Mouse (Mus musculus) B cell, adult (primary cell): ENCODE measurements around the gene BC049762. TPM values are rescaled to one million over a fixed set of nuclear protein-coding genes. Genes with fewer than 3 reads are reported as not detected.

ENCODE experiments used
- total RNA-seq: library from RNA; stranded (reverse); gene quantifications from 4 replicates; pipeline ENCODE4 v1.2.4, GENCODE M21; 2023; ENCODE audit not compliant: inconsistent age

The BC049762 gene
- total RNA-seq, result not detected in 4 replicates

DNA sequence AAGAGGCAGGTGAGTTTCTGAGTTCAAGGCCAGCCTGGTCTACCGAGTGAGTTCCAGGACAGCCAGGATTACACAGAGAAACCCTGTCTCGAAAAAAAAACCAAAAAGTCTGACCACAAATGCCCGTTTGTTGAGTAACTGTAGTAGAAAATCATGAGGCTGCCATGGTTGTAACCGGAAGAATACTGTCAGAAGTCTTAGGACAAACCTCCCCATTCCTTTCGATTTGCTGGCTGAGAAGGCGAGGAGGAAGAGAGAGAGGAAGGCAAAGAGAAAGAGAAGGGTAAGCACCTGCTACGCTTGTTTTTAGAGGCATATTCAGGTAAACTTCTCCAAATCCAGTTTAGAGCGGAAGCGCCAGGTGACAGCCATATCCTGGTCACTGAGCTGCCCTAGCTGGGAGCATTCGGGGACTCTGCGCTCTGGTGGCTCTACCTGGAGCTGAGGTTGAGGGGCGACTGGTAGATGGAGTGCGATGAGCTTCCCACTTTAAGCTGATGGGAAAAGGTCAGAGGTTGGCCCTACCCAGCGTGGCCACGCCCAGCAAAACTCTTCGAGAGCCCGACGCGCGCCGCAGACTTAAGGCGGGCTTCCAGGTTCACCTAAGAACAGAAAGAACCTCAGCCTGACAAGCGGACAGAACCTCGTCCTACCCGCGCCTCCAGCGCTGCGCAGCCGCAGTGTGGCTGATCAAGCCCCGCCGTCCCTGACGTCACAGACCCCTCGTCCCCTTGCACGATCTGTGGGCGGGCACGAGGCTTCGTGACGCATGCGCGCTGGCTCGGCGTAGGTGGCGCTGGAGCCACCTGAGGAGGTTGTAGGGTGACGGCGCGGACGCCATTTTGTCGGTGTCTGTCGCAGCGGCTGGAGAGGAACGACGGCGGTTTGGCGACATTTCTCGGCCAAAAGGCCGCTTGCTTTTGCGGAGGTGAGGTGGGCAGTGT, at the start of gene BC049762:
Gene BC049762 (minus strand): TSS at position 705 of the 944 bp plus-strand sequence.

DNA sequence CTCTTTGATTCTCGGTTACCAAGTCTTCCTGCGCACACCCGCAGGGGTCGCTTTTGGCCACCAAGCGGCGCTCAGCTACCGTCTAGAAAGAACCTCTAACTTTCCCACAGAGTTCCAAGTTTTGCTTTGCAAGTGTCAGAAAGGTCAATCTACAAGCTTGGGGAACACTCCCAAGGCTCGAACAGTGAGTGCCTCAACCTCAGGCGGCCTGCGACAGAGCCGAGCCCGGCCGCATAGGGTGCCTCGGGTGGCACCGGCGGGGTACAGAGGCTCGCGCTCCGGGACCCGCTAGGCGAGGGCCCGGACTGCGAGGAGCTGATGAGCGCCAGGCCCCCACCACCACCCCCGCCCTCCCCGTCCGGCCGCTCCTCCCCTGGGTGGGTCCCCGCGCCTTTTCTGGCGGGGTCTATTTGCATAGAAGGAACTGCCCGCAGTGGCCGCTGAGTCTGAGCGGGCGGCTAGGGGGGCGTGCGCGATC, 26.8 kb upstream of the BC049762 start, which contains the start of gene Col23a1:
Gene Col23a1 (plus strand): TSS at position 357 of the 478 bp plus-strand sequence.

DNA sequence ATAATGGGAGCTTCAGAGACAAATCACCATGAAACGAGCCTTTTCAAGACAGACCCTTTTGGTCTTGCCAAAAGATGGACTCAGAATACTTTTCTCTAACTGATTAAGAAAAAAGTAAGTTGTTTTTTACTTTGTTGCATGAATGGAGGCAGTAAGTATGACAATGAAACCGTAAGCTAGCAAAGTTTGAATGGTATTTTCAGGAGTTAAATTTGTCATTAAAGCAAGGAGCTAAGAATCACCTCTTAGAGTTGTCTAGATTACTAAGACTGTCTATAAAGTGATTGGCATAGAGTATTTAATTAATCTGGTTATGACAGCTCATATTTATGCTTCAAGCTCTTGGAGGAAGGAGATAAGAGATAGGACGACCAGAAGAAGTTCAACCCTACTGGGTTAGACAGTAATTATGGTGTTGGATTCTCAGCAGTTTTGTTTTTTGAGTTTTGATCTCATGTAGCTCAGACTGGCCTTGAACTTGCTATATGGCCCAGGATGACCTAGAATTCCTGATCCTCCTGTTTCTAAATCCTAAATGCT, 1.1 kb downstream of the BC049762 start, which contains the start of gene Clk4:
Gene Clk4 (plus strand): TSS at position 51 of the 540 bp plus-strand sequence.

DNA sequence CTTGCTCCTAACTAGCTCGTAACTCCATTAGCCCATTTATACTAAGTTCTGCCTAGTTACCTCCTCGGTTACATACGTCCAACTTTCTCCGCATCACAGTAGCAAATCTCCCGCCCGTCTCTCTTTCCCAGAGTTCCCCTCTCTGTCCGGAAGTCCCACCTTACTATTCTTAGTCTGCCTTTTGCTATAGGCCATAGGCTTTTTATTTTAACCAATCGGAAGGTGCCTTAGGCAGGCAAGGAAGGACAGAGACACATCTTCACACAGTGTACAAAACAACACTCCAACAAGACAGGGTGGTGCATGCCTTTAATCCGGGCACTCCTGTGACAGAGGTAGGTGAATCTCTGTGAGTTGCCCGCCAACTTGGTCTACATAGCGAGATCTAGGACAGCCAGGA, 42.5 kb downstream of the BC049762 start, which contains the start of gene Gm12569:
Gene Gm12569 (plus strand): TSS at position 166 of the 400 bp plus-strand sequence.

Other genes with a start within 250 kb of the BC049762 start
- not detected in 4 replicates for gene Olfr54, start 248.8 kb downstream of the BC049762 start, total RNA-seq
- not detected in 4 replicates for gene Olfr1375, start 214.9 kb downstream of the BC049762 start, total RNA-seq
- not detected in 4 replicates for gene Zfp354a, start 203.8 kb downstream of the BC049762 start, total RNA-seq
- not detected in 4 replicates for gene Gm12569, start 42.6 kb downstream of the BC049762 start, total RNA-seq
- gene Clk4, start 1.3 kb downstream of the BC049762 start, total RNA-seq, result 297 to 344 TPM (median 325 TPM) in 4 replicates
- 0.54 to 0.83 TPM (median 0.66 TPM) in 4 replicates for gene Col23a1, start 26.9 kb upstream of the BC049762 start, total RNA-seq